Mouse (Mus musculus): ENCODE data around the gene Tm2d3. TPM values are rescaled to one million over a fixed set of nuclear protein-coding genes. Genes with fewer than 3 reads are reported as not detected.

Gene Tm2d3
- total RNA-seq, 1 experiment from 2014 or later: 40.6 TPM

DNA sequence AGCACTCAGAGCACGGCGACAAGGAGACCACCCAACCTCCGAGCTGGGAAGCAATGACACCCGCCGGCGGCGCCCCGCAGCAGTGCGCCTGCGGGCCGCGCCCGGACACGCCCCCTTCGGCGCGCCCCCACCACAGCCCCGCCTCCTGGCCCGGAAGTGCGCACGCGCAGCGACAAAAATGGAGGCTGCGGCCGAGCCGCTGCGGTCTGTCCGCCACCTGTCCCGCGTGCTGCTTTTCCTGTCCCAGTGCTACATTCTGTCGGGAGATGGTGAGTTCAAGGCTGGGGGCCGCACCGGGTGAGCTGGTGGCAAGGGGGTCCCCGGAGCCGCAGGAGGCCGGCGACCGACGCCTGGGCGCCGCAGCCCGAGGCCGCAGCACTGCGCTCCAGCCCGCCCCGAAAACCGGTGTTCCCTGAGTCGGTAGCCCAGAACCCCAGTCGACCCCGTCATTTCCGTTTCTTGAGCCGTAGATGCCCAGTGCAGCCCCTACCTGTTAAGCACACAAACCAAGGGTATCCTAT lies 2.4 kb downstream of the Tm2d3 start:
- peak; percentile 72 for ATAC-seq (ENCODE audit: extremely low read depth, insufficient number of reproducible peaks, low FRiP score, poor library complexity, severe bottlenecking)

GRCm38 (mm10) chr7:65696450-65696849 lies 5.5 kb downstream of the Tm2d3 start:
- peak; percentile 36; the same call in 1 of the 2 replicates for ATAC-seq (ENCODE audit: extremely low read depth, insufficient number of reproducible peaks, low FRiP score, poor library complexity, severe bottlenecking)

- ATAC-seq (ENCODE audit: extremely low read depth, insufficient number of reproducible peaks, low FRiP score, poor library complexity, severe bottlenecking): no peak
These were observed 11.1 kb downstream of the Tm2d3 start for GRCm38 (mm10) chr7:65702076-65702475.

DNA sequence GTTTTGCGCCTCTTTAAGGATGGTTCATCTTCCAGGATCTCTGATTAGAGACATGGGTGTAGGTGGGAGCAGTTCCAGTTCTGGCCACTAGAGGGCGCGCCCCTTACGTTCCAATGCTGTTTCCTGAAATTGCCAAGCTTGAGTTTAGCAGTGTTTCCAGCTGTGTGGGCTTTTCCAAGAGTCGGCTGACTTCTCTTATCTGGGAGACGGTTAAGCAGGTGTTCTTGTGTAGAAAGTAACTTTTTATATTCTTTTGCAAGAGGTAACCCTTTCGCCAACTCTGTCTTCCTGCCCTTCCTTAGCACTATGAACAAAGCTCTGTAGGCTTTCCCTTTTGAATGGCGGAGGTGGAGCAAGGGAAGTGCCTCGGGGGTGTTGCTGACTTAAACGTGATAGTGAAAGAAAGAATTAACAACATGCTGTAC lies 13.9 kb downstream of the Tm2d3 start:
- ATAC-seq (ENCODE audit: extremely low read depth, insufficient number of reproducible peaks, low FRiP score, poor library complexity, severe bottlenecking): peak; percentile 67; the same call in 1 of the 2 replicates

- no peak for ATAC-seq (ENCODE audit: extremely low read depth, insufficient number of reproducible peaks, low FRiP score, poor library complexity, severe bottlenecking)
These were observed 17.5 kb downstream of the Tm2d3 start for GRCm38 (mm10) chr7:65708506-65708905.

DNA sequence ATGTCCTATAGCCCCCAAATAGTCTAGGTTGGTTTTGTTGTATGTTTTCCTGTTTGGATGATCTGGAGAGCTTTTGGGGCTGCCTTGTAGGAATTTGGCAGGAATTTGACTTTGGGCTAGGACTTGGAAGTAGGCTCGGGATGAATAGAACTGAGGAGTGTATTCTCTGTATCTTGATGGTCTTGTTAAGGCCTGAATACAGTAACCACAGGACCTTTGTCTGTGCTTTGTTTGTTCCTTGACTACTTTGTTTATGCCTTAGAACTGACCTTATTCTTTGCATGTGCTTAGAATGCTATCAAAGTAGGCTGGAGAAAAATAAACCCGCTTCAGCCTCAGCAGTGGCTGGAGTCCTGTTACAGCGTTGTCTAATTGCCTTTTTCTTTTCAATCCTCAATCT lies 19.3 kb downstream of the Tm2d3 start:
- no peak for ATAC-seq (ENCODE audit: extremely low read depth, insufficient number of reproducible peaks, low FRiP score, poor library complexity, severe bottlenecking)

DNA sequence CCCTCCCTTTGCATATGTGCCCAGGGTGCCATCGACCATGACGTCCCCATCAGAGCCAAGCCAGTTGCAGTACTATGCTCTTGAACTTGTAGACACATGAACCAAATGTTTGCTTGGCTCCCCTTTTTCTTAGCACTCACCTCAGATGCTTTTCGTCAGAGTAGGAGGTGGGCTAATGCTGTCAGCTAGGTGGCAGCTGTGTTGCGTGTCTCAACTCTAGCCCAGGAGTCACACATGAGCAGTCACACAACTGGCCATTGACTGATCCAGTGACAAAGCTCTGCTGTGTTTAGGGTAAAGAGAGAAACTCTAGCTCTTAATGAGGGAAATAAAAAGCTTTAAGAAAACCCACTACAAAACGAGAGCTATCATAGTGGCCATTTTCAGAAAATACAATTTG lies 22.8 kb downstream of the Tm2d3 start:
- no peak for ATAC-seq (ENCODE audit: extremely low read depth, insufficient number of reproducible peaks, low FRiP score, poor library complexity, severe bottlenecking)

DNA sequence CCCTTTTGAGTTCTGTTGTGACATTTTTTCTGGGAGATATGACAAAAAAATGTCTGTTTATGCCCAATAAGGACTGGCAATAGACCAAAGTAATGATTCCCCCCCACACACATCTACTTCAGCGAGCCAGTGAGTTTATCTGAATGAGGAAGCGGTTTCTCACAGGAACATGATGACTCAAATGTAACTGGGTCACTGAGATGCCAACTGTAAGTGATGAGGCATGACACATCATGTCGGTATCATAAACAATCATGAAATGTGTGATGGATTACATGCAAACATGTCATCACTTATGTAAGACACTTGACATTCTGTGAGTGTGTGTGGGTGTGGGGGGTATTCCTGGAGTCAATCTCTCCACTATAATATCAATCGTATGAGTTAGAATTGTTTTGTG lies 23.3 kb downstream of the Tm2d3 start:
- ATAC-seq (ENCODE audit: extremely low read depth, insufficient number of reproducible peaks, low FRiP score, poor library complexity, severe bottlenecking): no peak

GRCm38 (mm10) chr7:65734024-65734423 lies 43.1 kb downstream of the Tm2d3 start:
- ATAC-seq (ENCODE audit: extremely low read depth, insufficient number of reproducible peaks, low FRiP score, poor library complexity, severe bottlenecking): no peak

DNA sequence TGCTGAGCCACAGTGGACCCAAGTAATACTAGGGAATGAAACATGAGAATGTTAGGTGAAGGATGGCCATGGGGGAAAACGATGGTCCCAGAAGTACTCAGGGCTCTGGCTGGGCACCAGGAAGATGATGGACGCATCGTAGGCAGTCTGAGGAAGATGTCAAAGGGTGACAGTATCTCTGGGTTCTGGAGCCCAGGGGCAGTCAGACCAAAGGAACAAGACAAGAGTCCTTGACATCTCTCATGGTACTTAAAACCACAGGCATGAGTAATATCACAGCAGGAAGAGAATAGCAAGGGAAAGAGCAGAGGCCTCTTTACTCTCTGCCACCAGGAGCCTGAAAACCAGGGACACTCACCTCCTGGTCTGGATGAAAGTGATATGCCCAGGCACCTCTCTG lies 44.3 kb downstream of the Tm2d3 start:
- ATAC-seq (ENCODE audit: extremely low read depth, insufficient number of reproducible peaks, low FRiP score, poor library complexity, severe bottlenecking): no peak

DNA sequence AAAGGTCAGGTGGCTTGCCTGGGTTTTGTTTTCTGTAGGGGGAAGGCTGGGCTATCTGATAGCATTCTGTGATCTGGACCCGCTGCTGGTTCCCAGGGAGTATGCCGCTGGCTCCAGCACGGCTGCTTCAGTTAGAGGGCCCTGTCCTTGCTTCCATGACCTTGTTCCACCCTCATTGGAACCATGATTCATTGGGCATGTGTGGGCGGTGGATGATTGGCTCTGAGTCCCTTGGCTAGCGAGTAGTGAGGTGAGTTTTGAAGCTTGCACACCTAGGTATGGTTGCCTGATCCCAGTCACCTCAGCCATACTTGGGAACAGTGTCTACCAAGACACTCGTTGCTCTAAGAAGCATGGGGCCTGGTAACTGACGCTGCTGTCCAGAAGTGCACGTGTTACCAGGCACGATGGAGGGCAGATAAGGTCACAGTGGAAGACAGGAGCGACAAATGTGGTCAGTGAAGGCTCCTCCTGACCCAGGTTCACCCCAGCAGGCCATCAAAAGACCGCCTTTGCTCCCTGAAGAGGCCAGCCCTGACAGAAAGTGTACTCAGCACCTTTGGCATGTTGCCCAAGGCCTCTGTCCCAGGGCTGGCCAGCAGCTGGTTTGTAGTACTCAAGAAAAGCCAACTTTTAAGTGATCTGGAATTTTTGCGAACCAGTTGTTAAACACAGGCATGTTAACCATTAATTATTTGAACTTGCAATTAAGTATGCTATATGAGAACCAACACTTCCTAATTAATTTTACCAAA lies 46.5 kb downstream of the Tm2d3 start:
- no peak for ATAC-seq (ENCODE audit: extremely low read depth, insufficient number of reproducible peaks, low FRiP score, poor library complexity, severe bottlenecking)

- ATAC-seq (ENCODE audit: extremely low read depth, insufficient number of reproducible peaks, low FRiP score, poor library complexity, severe bottlenecking): no peak
These were observed 51.9 kb downstream of the Tm2d3 start for GRCm38 (mm10) chr7:65742857-65743256.

DNA sequence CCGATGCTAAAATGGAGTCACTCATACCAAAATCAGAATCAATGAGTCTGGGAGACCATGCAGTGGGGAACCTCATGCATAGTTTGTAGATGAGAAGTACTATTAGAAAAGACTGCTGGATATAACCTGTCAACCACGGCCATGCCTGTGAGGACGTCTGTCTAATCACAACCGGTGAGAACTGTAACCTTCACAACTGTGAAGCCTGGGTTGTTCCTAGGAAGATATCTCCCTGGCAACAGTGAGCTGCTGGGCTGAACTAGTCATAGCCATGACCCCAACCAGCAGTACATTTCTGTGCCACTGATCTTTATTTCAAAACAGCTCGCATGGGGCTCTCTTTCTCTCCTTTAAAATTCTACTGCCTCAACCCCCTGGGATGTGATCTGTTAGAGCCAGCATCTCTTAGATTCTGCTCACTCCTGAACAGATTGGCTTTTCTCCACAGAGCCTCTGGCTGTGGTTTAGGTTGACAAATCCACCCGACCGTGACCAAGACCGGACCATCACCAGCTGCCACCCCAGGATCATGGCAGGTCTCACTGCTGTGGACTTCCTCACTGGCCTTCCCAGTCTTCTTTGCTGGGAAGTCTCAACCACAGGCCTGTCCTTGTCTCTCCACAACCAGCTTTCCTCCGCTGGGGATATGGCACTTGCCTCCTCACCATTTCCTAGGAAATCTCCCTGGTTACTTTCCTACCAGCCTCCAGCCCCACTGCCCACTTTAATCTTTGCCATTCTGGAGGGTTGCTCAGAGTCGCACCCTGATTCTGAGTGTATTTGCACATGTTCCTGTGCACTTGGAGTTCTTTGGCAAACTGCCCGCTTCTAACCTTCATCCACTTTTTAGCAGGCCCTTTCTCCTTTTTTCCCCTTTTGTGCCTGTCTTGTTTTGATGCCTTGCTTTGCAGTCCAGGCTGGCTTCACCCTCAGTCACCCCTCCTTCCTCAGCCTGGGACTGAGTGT lies 57.3 kb downstream of the Tm2d3 start:
- ATAC-seq (ENCODE audit: extremely low read depth, insufficient number of reproducible peaks, low FRiP score, poor library complexity, severe bottlenecking): no peak

Other genes starting within 250 kb of the Tm2d3 start
- 0.74 and 6.6 TPM in 2 replicates for gene Tjp1, start 163.4 kb upstream of the Tm2d3 start, total RNA-seq (2017)
- 6.6 and 8.7 TPM in 2 replicates for gene Tarsl2, start 46.3 kb upstream of the Tm2d3 start, total RNA-seq (2017)
- gene Pcsk6, start 170.6 kb downstream of the Tm2d3 start, total RNA-seq (2017): not detected in 2 replicates